Mouse (Mus musculus): ENCODE data around the gene Spaca6. TPM values are rescaled to one million over a fixed set of nuclear protein-coding genes. Genes with fewer than 3 reads are reported as not detected.

Spaca6 gene
- 116 TPM for polyA plus RNA-seq (2014; fragmentation: Illumina TruSeq; extraction: RNeasy Lipid Tissue Mini Kit (QIAGEN cat#74804); ENCODE audit: low read depth, low replicate concordance)

DNA sequence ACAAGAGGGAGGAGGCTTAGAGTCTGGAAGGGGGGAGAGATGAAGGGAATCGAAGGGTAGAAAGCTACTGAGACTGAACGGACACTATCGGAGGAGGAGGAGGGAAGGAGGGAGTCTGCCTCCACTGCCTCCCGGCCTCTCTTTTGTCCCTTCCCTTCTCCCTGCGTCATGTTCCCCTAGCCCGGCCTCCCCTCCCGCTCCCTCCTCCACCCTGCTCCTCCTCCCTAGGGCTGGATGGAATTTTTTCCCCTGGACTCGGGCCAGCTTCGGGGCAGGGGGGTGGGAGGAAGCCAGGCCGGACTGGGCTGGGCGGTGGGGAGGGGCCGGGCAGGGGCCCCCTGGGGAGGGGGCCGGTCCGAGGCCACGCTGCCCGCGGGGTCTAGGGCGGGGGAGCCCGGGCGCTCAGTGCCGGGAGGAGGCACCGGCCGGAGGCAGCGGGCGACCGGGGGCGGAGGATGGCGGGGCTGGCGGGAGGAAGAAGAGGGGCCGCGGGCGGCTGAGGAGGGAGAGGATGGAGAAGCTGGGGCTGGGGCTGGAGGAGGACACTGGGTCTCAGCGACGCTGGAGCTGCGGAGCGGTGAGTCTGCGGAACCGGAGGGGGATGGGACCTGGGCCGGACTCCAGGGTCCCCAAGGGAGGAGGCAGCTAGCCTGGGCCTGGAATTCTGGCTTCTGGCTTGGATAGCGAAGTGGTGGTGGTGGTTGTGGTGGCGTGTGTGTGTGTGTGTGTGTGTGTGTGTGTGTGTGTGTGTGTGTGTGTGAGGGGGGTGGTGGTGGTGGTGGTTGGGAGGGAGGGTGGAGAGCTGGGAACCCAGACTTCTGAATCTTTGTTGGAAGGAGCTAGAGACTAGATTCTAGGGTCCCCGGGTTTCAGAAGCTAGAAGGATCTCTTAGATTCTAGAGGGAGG, at the start of gene Spaca6:
Gene Spaca6, plus strand, starts transcription at position 408 of the 907 bp plus-strand sequence.

DNA sequence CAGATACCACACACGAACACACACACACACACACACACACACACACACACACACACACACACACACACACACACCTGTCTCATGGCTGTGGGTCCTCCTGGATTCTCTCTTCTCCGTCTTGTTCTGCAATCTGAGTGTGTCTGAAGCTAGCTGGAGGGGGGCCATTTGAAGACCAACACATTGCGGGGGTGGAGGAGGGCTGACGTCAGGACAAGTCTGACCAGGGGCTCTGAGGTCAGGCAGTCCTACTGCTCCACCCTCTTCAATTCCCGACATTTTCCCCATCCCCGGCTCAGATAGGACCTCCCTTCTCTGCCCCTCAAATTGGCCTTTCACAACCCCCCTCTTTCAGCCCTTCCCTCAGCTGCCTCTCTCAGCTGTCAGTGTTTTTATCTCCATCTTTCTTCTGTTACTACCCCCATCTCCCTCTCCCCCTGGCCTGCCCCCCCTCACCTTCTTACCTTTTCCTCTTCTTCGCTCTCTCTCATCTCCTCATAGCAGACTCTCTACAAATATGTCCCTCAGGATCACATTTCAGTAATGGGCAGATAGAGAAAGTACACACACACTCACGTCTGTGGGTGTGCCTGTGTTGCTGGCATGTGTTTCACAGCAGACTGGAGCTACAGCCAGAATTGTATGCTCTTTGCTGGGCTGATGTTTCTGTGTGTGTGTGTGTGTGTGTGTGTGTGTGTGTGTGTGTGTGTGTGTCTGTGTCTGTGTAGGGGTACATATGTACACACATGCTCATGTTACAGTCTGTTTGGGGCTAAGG, 28.3 kb downstream of the Spaca6 start, which contains the start of gene Has1:
Gene Has1, minus strand, starts transcription at position 142 of the 775 bp plus-strand sequence.

DNA sequence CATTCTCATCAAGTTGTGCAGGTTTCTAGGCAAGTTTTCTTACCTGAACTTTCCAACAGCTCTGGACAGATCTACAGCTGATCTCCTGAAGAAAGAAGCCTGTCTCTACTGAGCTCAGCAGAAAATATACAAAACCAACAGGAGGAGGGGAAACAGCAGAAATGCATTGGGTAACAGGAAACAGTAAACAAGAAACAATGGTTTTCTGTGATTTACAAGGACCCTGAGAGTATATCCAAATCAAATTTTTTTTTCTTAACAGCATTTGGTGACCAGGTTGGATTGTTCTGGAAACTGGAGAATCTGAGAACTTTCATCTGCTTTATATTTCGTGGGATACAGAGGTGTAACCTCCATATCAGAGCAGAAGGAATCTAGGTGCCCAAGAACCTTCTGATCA, 56.9 kb downstream of the Spaca6 start, which contains the start of gene Fpr1:
Gene Fpr1, minus strand, starts transcription at position 101 of the 400 bp plus-strand sequence.

DNA sequence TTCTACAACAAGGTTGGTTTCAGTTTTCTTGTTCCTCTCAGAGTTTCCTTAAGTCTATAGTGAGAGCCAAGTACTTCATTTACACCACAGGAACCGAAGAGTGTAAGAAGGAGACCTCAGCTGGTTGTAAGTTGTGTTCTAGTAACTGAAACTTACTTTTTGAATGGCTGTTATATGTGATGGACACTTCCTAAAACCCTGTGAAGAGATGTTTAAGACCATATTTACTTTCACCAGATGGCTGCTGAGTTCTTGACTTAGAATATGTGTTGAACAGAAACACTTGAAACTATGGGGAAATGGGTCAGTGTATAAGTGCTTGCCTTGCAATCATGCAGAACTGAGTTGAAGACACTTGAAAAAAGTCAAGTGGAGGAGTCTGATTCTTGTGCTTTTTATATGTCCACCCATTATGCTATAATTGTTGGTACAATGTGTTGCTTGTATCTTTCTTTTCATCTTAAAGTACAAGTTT, 60.9 kb downstream of the Spaca6 start, which contains the start of the genes Fpr2 and Fpr3:
Gene Fpr2, plus strand, starts transcription at position 51 of the 475 bp plus-strand sequence.
Gene Fpr3, plus strand, starts transcription at position 79 of the 475 bp plus-strand sequence.

Other genes with a start within 250 kb of the Spaca6 start
- 19.6 TPM for gene Lnpep, start 202.1 kb upstream of the Spaca6 start, polyA plus RNA-seq (2014; fragmentation: Illumina TruSeq; extraction: RNeasy Lipid Tissue Mini Kit (QIAGEN cat#74804); ENCODE audit: low read depth, low replicate concordance)
- not detected for gene Vmn2r90, start 123.4 kb upstream of the Spaca6 start, polyA plus RNA-seq (2014; fragmentation: Illumina TruSeq; extraction: RNeasy Lipid Tissue Mini Kit (QIAGEN cat#74804); ENCODE audit: low read depth, low replicate concordance)
- gene Has1, start 28.0 kb downstream of the Spaca6 start, polyA plus RNA-seq (2014; fragmentation: Illumina TruSeq; extraction: RNeasy Lipid Tissue Mini Kit (QIAGEN cat#74804); ENCODE audit: low read depth, low replicate concordance) = 0.16 TPM
- gene Fpr1, start 56.8 kb downstream of the Spaca6 start, polyA plus RNA-seq (2014; fragmentation: Illumina TruSeq; extraction: RNeasy Lipid Tissue Mini Kit (QIAGEN cat#74804); ENCODE audit: low read depth, low replicate concordance) = 0.62 TPM
- 0.63 TPM for gene Fpr2, start 60.7 kb downstream of the Spaca6 start, polyA plus RNA-seq (2014; fragmentation: Illumina TruSeq; extraction: RNeasy Lipid Tissue Mini Kit (QIAGEN cat#74804); ENCODE audit: low read depth, low replicate concordance)
- gene Fpr3, start 60.7 kb downstream of the Spaca6 start, polyA plus RNA-seq (2014; fragmentation: Illumina TruSeq; extraction: RNeasy Lipid Tissue Mini Kit (QIAGEN cat#74804); ENCODE audit: low read depth, low replicate concordance) = not detected
- gene Fpr-rs4, start 194.6 kb downstream of the Spaca6 start, polyA plus RNA-seq (2014; fragmentation: Illumina TruSeq; extraction: RNeasy Lipid Tissue Mini Kit (QIAGEN cat#74804); ENCODE audit: low read depth, low replicate concordance) = not detected
- gene Vmn2r124, start 222.3 kb downstream of the Spaca6 start, polyA plus RNA-seq (2014; fragmentation: Illumina TruSeq; extraction: RNeasy Lipid Tissue Mini Kit (QIAGEN cat#74804); ENCODE audit: low read depth, low replicate concordance) = not detected